Mouse (Mus musculus): ENCODE data around the gene Rras. TPM values are rescaled to one million over a fixed set of nuclear protein-coding genes. Genes with fewer than 3 reads are reported as not detected.

The Rras gene
- polyA plus RNA-seq, 1 experiment from 2014 or later: 100 TPM

DNA sequence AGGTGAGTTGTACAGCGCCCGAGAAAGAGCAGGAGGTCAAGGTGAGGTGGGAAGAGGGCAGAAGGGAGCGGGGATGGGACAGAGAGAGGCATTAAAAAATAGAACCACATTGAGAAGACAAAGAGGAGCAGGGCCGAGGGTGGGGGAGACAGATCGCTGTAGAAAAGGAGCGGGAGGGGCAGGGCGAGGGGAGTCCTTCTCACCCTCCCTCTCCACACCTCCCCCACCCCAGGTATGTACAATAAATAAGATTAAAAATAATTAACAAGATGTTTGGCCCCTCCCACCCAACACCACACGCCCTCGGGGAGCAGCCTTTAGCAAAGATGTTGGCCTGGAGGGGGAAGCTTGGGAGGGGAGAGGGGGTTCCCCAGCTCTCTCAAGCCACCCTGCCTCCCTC, 10.0 kb downstream of the Rras start:
- Histone ChIP-seq H3K4me1 (replicated peaks; ENCODE audit: control insufficient read depth, insufficient read depth, low read length) (no peaks in the 10 kb centered on the region), H3K27ac (ENCODE audit: low read depth, low read length) (no peak overlapping the region), H3K9me3 (ENCODE audit: control insufficient read depth) (no peaks in the 10 kb centered on the region), H3K27me3 (replicated peaks; ENCODE audit: control insufficient read depth, insufficient read depth, low read length) (no peaks in the 10 kb centered on the region), H3K9ac (ENCODE audit: low read depth, low read length) (no peak overlapping the region), H3K4me2 (replicated peaks; ENCODE audit: low read depth) (no peak overlapping the region), H3K36me3 (ENCODE audit: control insufficient read depth, insufficient read depth) (peaks cover 53% of the 10 kb centered on the region), H3K4me3 (ENCODE audit: low read depth, low read length) (no peak overlapping the region)
- ATAC-seq: no peak
- 76% methylated on average over 9 of the region's 9 CpGs for WGBS
- no peak for TF ChIP-seq CTCF (IDR thresholded peaks at IDR 0.05; ENCODE audit: low read depth)

GRCm38 (mm10) chr7:45028351-45028750, 10.6 kb downstream of the Rras start:
- Histone ChIP-seq H3K4me1 (replicated peaks; ENCODE audit: control insufficient read depth, insufficient read depth, low read length) (no peaks in the 10 kb centered on the region), H3K36me3 (ENCODE audit: control insufficient read depth, insufficient read depth) (peaks cover 57% of the 10 kb centered on the region), H3K9ac (ENCODE audit: low read depth, low read length) (no peak overlapping the region), H3K27ac (ENCODE audit: low read depth, low read length) (no peak overlapping the region), H3K4me3 (ENCODE audit: low read depth, low read length) (no peak overlapping the region), H3K4me2 (replicated peaks; ENCODE audit: low read depth) (no peak overlapping the region), H3K27me3 (replicated peaks; ENCODE audit: control insufficient read depth, insufficient read depth, low read length) (no peaks in the 10 kb centered on the region), H3K9me3 (ENCODE audit: control insufficient read depth) (no peaks in the 10 kb centered on the region)
- WGBS: 84% methylated on average over 11 of the region's 11 CpGs
- no peak for ATAC-seq
- TF ChIP-seq CTCF (IDR thresholded peaks at IDR 0.05; ENCODE audit: low read depth): no peak

- Histone ChIP-seq H3K27ac (ENCODE audit: low read depth, low read length) (no peak overlapping the region), H3K9me3 (ENCODE audit: control insufficient read depth) (no peaks in the 10 kb centered on the region), H3K9ac (ENCODE audit: low read depth, low read length) (no peak overlapping the region), H3K4me3 (ENCODE audit: low read depth, low read length) (no peak overlapping the region), H3K27me3 (replicated peaks; ENCODE audit: control insufficient read depth, insufficient read depth, low read length) (no peaks in the 10 kb centered on the region), H3K36me3 (ENCODE audit: control insufficient read depth, insufficient read depth) (peaks cover 73% of the 10 kb centered on the region), H3K4me2 (replicated peaks; ENCODE audit: low read depth) (no peak overlapping the region), H3K4me1 (replicated peaks; ENCODE audit: control insufficient read depth, insufficient read depth, low read length) (no peaks in the 10 kb centered on the region)
- TF ChIP-seq CTCF (IDR thresholded peaks at IDR 0.05; ENCODE audit: low read depth): no peak
- WGBS: 87% methylated on average over 6 of the region's 6 CpGs
- ATAC-seq: no peak
Observed at GRCm38 (mm10) chr7:45029995-45030394, 12.2 kb downstream of the Rras start.

DNA sequence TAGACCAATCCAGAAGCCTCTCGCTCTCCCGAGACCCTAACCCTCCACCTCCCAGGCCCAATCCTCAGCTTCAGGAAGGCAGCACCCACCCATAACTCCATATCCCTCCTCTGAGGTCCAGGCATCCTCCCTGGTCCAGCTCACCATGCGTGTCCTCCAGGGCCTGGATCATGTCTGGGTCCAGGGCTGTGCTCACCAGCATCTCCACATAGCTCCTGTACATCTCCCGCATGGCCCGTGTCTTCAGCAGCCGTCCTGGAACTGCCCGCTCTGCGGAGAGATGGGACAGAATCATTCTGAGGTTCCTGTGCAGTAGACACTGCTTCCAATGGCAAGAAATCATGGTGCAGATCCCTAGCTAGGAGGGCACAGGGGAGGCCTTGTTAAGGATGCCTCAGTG, 13.1 kb downstream of the Rras start:
- WGBS: 95% methylated on average over 8 of the region's 8 CpGs
- Histone ChIP-seq H3K9ac (ENCODE audit: low read depth, low read length) (no peak overlapping the region), H3K4me3 (ENCODE audit: low read depth, low read length) (no peak overlapping the region), H3K9me3 (ENCODE audit: control insufficient read depth) (no peaks in the 10 kb centered on the region), H3K36me3 (ENCODE audit: control insufficient read depth, insufficient read depth) (peaks cover 76% of the 10 kb centered on the region), H3K4me1 (replicated peaks; ENCODE audit: control insufficient read depth, insufficient read depth, low read length) (no peaks in the 10 kb centered on the region), H3K27me3 (replicated peaks; ENCODE audit: control insufficient read depth, insufficient read depth, low read length) (no peaks in the 10 kb centered on the region), H3K27ac (ENCODE audit: low read depth, low read length) (no peak overlapping the region; the same call in 1 of the 2 replicates), H3K4me2 (replicated peaks; ENCODE audit: low read depth) (no peak overlapping the region)
- ATAC-seq: no peak
- TF ChIP-seq CTCF (IDR thresholded peaks at IDR 0.05; ENCODE audit: low read depth): no peak

GRCm38 (mm10) chr7:45033722-45034359, 16.1 kb downstream of the Rras start:
- 95% methylated on average over 19 of the region's 19 CpGs for WGBS
- no peak overlapping the region for H3K9ac ChIP-seq (ENCODE audit: low read depth, low read length)
- H3K27me3 ChIP-seq (replicated peaks; ENCODE audit: control insufficient read depth, insufficient read depth, low read length): no peaks in the 10 kb centered on the region
- TF ChIP-seq CTCF (IDR thresholded peaks at IDR 0.05; ENCODE audit: low read depth): no peak
- H3K36me3 ChIP-seq (ENCODE audit: control insufficient read depth, insufficient read depth): peaks cover 70% of the 10 kb centered on the region
- no peaks in the 10 kb centered on the region for H3K4me1 ChIP-seq (replicated peaks; ENCODE audit: control insufficient read depth, insufficient read depth, low read length)
- ATAC-seq: no peak
- no peak overlapping the region for H3K4me2 ChIP-seq (replicated peaks; ENCODE audit: low read depth)
- H3K4me3 ChIP-seq (ENCODE audit: low read depth, low read length): no peak overlapping the region
- H3K9me3 ChIP-seq (ENCODE audit: control insufficient read depth): no peaks in the 10 kb centered on the region
- H3K27ac ChIP-seq (ENCODE audit: low read depth, low read length): no peak overlapping the region

- no peak for ATAC-seq
- Histone ChIP-seq H3K27ac (ENCODE audit: low read depth, low read length) (no peak overlapping the region), H3K9ac (ENCODE audit: low read depth, low read length) (no peak overlapping the region), H3K27me3 (replicated peaks; ENCODE audit: control insufficient read depth, insufficient read depth, low read length) (no peaks in the 10 kb centered on the region), H3K36me3 (ENCODE audit: control insufficient read depth, insufficient read depth) (peaks cover 70% of the 10 kb centered on the region), H3K4me2 (replicated peaks; ENCODE audit: low read depth) (no peak overlapping the region), H3K4me1 (replicated peaks; ENCODE audit: control insufficient read depth, insufficient read depth, low read length) (no peaks in the 10 kb centered on the region), H3K9me3 (ENCODE audit: control insufficient read depth) (no peaks in the 10 kb centered on the region), H3K4me3 (ENCODE audit: low read depth, low read length) (no peak overlapping the region)
- TF ChIP-seq CTCF (IDR thresholded peaks at IDR 0.05; ENCODE audit: low read depth): no peak
- 82% methylated on average over 3 of the region's 3 CpGs for WGBS
Observed at GRCm38 (mm10) chr7:45035631-45036030, 17.9 kb downstream of the Rras start.

DNA sequence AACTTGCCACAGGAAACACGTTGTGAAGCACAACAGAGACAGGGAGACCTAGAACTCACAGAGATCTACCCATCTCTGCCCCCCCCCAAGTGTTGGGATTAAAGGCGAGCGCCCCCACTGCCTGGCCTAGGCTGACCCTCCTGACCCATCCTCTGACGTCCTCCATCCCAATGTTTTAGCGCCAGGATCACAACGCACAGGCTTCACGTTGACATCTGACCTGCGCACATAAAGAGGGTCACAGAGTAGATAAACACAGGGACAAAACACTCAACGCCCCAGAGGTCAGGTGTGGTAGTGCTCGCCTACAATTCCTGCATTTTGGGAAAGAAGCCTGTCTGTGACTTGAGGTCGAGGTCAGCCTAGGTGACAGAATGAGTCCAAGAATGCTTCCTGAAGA, 18.9 kb downstream of the Rras start:
- H3K9ac ChIP-seq (ENCODE audit: low read depth, low read length): no peak overlapping the region
- no peaks in the 10 kb centered on the region for H3K9me3 ChIP-seq (ENCODE audit: control insufficient read depth)
- H3K36me3 ChIP-seq (ENCODE audit: control insufficient read depth, insufficient read depth): peaks cover 69% of the 10 kb centered on the region
- no peak for ATAC-seq
- H3K27me3 ChIP-seq (replicated peaks; ENCODE audit: control insufficient read depth, insufficient read depth, low read length): no peaks in the 10 kb centered on the region
- no peak for TF ChIP-seq CTCF (IDR thresholded peaks at IDR 0.05; ENCODE audit: low read depth)
- H3K4me2 ChIP-seq (replicated peaks; ENCODE audit: low read depth): no peak overlapping the region
- WGBS: 83% methylated on average over 11 of the region's 11 CpGs
- no peak overlapping the region for H3K27ac ChIP-seq (ENCODE audit: low read depth, low read length)
- no peaks in the 10 kb centered on the region for H3K4me1 ChIP-seq (replicated peaks; ENCODE audit: control insufficient read depth, insufficient read depth, low read length)
- H3K4me3 ChIP-seq (ENCODE audit: low read depth, low read length): no peak overlapping the region

Measured in intestine, postnatal 0 days (tissue).